Mouse (Mus musculus) layer of hippocampus, adult 8-10 months (tissue): Measurements from ENCODE around the gene Arl16. TPM values are rescaled to one million over a fixed set of nuclear protein-coding genes. Genes with fewer than 3 reads are reported as not detected.

ENCODE experiments used
- DNase-seq, 2 experiments: peaks; one replicate each; pipeline ENCODE4 v3.0.0; 2022; ENCODE audit warnings: low spot score in 2 of 2
- total RNA-seq, 4 experiments: library from RNA; stranded (reverse); gene quantifications; 2 replicates each; pipeline ENCODE4 v1.2.4; 2022

Arl16 gene
- total RNA-seq, 4 experiments from 2014 or later, result 46.9 to 50.6 (median 50.3) TPM

DNA sequence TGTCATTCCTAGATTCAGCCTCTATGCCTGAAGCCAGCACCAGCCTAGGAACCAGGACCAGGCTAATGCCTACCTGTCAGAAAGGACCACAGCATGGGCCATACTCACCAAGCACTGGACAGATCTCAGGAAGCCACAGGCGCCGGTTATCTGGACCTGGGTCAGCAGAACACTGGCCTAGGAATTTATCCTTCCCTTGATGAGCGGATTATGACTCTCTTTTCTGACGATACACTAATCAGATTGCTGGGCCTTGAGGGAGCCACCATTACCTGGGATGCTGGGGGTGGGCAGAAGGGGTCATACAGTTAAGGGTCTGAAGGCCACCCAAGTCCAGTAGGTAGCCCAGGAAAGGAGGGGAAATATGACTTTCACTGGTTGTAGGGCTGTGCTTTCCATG, 14.1 kb downstream of the Arl16 start, which contains the start of gene Pde6g:
Pde6g (minus strand) TSS at position 195 of the 400 bp plus-strand sequence.
- no peak for DNase-seq

GRCm38 (mm10) chr11:120452246-120452645, 15.2 kb downstream of the Arl16 start:
- DNase-seq, result no peak

DNA sequence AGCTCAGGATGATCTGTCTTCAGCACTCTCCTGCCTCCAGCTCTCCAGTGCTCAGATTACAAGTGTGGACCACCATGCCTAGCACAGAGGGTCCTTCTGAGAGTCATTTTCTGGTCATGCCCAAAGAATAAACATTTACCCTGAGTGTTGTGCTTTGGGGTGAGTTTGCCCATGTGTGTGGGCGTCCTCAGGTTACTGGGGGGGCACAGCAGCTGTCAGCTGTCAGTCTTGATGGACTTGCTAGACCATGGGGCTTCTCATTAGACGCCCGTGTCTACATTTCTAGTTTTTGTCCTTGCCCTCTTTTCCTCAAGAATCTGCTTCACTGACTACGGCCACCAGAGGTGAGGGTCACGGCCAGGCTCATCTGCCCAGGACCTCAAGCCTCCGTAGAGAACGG, 20.2 kb downstream of the Arl16 start:
- DNase-seq, result no peak

- DNase-seq, result no peak
Measured at GRCm38 (mm10) chr11:120445475-120445874, 21.9 kb downstream of the Arl16 start.

DNA sequence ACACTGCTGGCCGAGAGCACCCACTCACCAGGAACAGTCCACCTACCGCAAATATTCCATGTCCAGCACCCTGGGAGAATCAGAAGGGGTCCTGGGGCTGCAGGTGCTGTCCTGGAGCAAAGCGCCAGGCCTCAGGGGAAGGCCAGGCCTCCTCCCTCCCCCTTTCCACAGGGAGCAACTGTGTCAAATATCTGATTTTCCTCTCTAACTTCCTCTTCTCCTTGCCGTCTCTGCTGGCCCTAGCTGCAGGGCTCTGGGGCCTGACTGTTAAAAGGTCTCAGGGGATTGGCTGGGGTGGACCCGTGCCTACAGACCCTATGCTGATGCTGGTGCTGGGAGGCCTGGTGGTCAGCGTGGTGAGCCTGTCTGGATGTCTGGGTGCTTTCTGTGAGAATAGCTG, 23.3 kb downstream of the Arl16 start:
- DNase-seq, result no peak

- DNase-seq, result no peak
Measured at GRCm38 (mm10) chr11:120442765-120443280, 24.6 kb downstream of the Arl16 start.

- DNase-seq, result no peak
Measured at GRCm38 (mm10) chr11:120442344-120442743, 25.1 kb downstream of the Arl16 start, which contains the start of gene Tspan10. TSS of gene Tspan10 (plus strand) at chr11:120442644.

DNA sequence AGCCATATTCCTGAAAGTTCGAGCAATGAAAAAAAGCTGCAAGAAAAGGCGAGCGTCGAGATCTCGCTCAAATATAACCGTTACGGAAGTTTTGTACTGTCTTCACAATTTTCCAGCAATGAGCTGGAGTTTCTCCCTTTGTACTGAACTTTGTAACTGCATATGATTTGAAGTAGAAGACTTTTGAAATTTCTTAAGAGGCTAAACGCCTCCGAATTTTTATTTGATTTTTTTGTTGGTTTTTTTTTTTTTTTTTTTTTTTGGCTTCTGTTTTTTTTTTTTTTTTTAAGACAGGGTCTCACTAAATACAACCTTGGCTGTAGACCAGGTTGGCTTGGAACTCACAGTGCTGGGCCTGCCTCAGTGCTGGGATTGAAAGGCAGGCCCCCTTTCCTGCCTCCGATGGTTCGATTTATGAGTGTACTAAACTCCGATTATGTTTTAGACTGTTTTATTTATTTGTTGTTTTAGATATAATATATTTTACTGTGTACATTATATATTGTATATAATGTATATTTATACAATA, 29.5 kb downstream of the Arl16 start:
- no peak for DNase-seq

DNA sequence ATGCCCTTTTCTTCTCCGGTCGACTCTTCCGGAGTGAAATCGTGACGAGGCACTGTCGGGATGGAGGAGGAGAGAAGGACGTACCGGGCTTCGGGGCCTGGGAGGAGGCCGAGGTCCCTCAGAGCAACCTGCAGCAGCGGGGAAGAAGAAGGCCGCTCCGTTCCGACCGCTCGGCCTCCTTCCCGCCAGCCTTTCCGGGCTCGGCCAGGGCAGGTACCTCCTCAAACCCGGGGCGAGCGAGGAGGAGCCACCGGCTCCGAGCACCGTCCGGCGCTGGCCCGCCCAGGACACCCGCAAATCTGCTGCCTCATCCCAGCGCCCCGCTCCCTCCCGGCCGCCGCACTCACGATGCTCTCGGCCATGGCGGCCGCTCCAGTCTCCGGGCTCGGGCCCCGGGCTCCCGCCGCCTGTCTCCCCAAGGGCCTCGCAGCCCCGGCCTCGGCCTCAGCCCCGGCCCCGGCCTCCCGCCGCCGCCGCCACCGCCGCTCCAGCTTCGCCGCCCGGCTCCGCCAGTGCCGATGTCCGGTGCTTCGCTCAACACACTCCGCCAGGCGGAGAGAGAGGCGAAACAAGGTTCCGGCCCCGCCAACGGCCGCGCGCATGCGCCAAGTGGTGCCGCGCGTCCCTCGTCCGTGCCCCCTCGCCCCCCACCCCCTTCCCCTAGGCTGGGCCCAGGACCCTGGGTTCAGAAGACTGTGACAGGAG, 30.1 kb downstream of the Arl16 start, which contains the start of gene Nploc4:
Nploc4 (minus strand) TSS at position 557 of the 705 bp plus-strand sequence.
- DNase-seq, result peak; percentile 56 to 79

DNA sequence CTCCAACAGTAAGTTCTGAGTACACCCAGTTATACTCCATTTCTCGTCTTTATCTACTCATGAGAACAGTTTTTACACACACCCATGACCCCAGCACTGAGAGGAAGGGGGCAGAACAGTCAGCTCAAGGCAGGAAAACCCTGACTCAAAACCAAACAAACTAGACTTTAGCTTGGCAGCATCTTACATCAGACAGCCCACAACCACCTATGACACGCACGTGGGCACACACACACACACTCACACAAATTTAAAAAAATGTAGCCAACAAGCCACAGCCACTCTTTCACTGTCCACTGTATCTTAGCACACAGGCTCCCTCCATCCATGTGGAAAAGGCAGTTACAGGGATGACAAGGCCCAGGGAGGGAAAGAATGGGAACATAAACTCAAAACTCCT, 40.7 kb downstream of the Arl16 start:
- no peak for DNase-seq

GRCm38 (mm10) chr11:120423569-120424295, 43.7 kb downstream of the Arl16 start:
- peak; percentile 19 to 61 for DNase-seq

DNA sequence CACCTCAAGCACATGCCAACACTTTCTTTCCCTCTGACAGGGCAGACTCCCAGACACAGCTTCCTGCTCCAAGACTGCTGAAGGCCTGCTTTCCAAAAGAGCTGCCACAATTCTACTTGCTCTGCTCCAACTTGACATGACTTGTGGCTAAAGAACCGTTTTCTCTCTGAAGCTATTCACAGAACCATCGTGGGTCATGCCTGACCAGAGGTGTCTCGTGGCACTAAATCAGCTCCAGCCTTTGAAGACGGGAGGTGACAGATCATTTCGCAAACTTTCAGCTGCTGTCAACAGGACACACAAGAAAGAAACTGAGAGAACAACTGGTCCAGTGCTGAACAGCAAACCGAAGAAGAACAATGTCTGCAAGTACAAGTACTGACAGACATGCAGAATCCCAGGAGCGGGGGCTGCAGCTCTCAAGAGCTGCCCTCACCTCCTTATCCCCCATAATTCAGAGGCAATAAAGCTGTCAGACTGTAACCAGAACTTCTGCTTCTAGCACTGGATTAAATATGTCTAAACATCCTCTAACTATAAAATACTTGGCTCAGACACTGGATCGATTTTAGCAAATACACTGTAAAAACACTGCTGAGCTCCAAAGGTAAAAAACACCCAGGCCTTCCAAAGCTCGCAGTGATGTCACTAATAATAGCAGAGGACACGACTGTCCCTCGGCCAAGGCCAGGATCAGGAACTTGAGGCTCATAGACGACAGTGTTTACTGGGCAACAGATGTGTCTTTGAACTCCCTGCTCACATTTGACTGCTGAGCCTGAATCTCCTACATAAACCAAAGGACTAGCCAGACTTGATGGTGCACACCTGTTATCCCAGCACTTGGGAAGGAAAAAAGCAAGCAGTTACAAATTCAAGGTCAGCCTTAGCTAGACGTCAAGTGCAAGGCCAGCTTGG, 44.5 kb downstream of the Arl16 start:
- DNase-seq, result no peak

DNA sequence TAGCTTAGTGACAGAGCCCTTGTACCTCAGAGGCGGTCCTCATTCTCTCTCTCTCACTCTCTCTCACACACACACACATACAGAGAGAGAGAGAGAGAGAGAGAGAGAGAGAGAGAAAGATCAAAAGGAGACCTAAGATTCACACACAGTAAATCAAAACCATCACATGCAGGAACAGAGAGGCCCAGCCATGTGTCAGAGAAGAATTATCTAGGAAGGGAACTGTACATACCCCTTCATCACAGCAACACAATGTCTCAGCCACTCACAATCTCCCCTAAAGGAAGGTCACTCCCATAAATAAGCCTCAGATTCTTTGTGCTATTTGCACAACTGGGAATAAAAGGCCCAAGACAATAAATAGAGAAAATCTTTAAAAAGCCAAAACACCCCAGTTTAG, 48.8 kb downstream of the Arl16 start:
- DNase-seq, result no peak

- DNase-seq, result no peak
Measured at GRCm38 (mm10) chr11:120417852-120418251, 49.6 kb downstream of the Arl16 start.

Other genes starting within 250 kb of the Arl16 start
- gene Bahcc1, start 234.7 kb downstream of the Arl16 start, total RNA-seq, result 10 to 100 TPM; 20.0 to 23.4 (median 21.4) TPM
- 1,000 to 10,000 TPM; 1,218 to 1,398 (median 1,309) TPM for gene Actg1, start 119.1 kb downstream of the Arl16 start, total RNA-seq
- gene Fscn2, start 106.1 kb downstream of the Arl16 start, total RNA-seq, result under 1 TPM in 3 of 4 experiments, not detected in 1; 0.49 to 0.79 (median 0.73) TPM
- 10 to 100 TPM; 16.8 to 19.8 (median 18.7) TPM for gene Faap100, start 88.8 kb downstream of the Arl16 start, total RNA-seq
- 10 to 100 TPM; 62.8 to 68.5 (median 66.1) TPM for gene Nploc4, start 29.9 kb downstream of the Arl16 start, total RNA-seq
- 1 to 10 TPM in 1 of 4 experiments, not detected in 3; 2.4 TPM for gene Tspan10, start 25.0 kb downstream of the Arl16 start, total RNA-seq
- gene Pde6g, start 14.1 kb downstream of the Arl16 start, total RNA-seq, result under 1 TPM in 3 of 4 experiments, not detected in 1; 0.38 to 0.91 (median 0.50) TPM
- 10 to 100 TPM; 15.7 to 19.0 (median 17.2) TPM for gene Oxld1, start 9.5 kb downstream of the Arl16 start, total RNA-seq
- gene Ccdc137, start 9.5 kb downstream of the Arl16 start, total RNA-seq, result 10 to 100 TPM; 24.7 to 37.0 (median 27.4) TPM
- gene Mrpl12, start 17.0 kb upstream of the Arl16 start, total RNA-seq, result 10 to 100 TPM; 63.7 to 66.0 (median 64.4) TPM
- 10 to 100 TPM; 22.9 to 28.6 (median 25.0) TPM for gene Slc25a10, start 24.2 kb upstream of the Arl16 start, total RNA-seq
- under 1 TPM in 1 of 4 experiments, not detected in 3; 0.25 TPM for gene Gcgr, start 63.1 kb upstream of the Arl16 start, total RNA-seq
- 10 to 100 TPM; 61.1 to 68.7 (median 63.3) TPM for gene Mcrip1, start 82.1 kb upstream of the Arl16 start, total RNA-seq
- gene Ppp1r27, start 83.5 kb upstream of the Arl16 start, total RNA-seq, result not detected
- 100 to 1,000 TPM; 119 to 147 (median 134) TPM for gene P4hb, start 105.6 kb upstream of the Arl16 start, total RNA-seq
- 100 to 1,000 TPM; 268 to 314 (median 278) TPM for gene Arhgdia, start 114.0 kb upstream of the Arl16 start, total RNA-seq
- gene Alyref, start 130.8 kb upstream of the Arl16 start, total RNA-seq, result 10 to 100 TPM; 38.1 to 61.8 (median 52.9) TPM
- 10 to 100 TPM; 91.1 to 99.6 (median 93.6) TPM for gene Anapc11, start 130.8 kb upstream of the Arl16 start, total RNA-seq
- 1 to 10 TPM in 3 of 4 experiments, not detected in 1; 1.3 to 2.7 (median 1.5) TPM for gene Npb, start 140.9 kb upstream of the Arl16 start, total RNA-seq
- gene Pcyt2, start 150.3 kb upstream of the Arl16 start, total RNA-seq, result 100 to 1,000 TPM; 142 to 164 (median 149) TPM
- gene Sirt7, start 157.6 kb upstream of the Arl16 start, total RNA-seq, result 10 to 100 TPM; 43.5 to 49.9 (median 45.4) TPM
- 10 to 100 TPM; 70.7 to 89.1 (median 77.4) TPM for gene Mafg, start 166.0 kb upstream of the Arl16 start, total RNA-seq
- gene Pycr1, start 176.2 kb upstream of the Arl16 start, total RNA-seq, result 1 to 10 TPM; 1.1 to 1.6 (median 1.3) TPM
- 1 to 10 TPM; 3.6 to 8.2 (median 6.0) TPM for gene Myadml2, start 180.6 kb upstream of the Arl16 start, total RNA-seq
- gene Notum, start 193.6 kb upstream of the Arl16 start, total RNA-seq, result 1 to 10 TPM; 1.5 to 5.4 (median 5.2) TPM
- gene Aspscr1, start 205.4 kb upstream of the Arl16 start, total RNA-seq, result 10 to 100 TPM; 53.0 to 61.0 (median 55.6) TPM
- 10 to 100 TPM; 12.9 to 22.1 (median 17.2) TPM for gene Cenpx, start 246.1 kb upstream of the Arl16 start, total RNA-seq
- gene Lrrc45, start 246.3 kb upstream of the Arl16 start, total RNA-seq, result 10 to 100 TPM; 51.1 to 67.4 (median 65.7) TPM